Mouse (Mus musculus): ENCODE results near the gene Tmem238l.

- TF ChIP-seq POLR2A (IDR thresholded peaks at IDR 0.05; ENCODE audit: borderline replicate concordance, insufficient read depth, low read length) (no peak), CTCF (IDR thresholded peaks at IDR 0.05; ENCODE audit: borderline replicate concordance, insufficient read depth, low read depth, low read length) (no peak)
Observed at GRCm38 (mm10) chr11:66960797-66961196, 4.4 kb downstream of the Tmem238l start.
